Mouse (Mus musculus): ENCODE results near the gene Tmem223.

Gene Tmem223

DNA sequence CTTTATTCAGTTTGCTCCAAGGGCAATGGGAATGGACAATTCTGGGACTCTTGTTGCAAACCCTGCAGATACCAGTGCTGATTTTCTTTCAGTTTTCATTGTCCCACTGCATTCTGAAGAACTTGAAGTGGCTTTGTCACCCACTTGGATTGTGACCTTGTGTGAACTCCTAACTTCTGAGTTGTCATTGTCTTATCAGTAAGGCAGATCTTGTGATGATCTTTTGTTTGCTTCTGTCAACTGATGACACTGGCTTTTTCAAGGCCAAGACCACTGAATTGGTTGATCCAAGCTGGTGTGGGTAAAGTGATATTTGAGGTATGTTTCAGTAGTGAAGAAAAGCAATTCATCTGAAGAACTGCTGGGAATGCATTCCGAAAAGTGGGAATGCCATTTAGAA is 25.4 kb upstream of the Tmem223 start:
- no peak for DNase-seq (ENCODE audit: low spot score in 2 of 2)

DNA sequence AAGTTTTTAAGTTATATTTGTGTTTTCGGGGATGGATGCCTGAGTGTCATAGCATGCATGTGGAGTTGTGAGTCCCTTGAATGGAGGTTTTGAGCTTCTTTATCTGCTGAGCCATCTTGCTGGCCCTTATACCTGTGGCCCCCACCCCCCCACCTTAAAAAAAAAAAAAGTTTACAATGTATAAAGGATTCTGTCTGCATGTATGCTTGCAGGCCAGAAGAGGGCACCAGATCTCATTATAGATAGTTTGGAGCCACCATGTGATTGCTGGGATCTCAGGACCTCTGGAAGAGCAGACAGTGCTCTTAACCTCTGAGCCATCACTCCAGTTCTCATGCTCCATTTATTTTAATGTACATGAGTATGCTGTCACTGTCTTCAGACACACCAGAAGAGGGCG is 23.4 kb upstream of the Tmem223 start:
- DNase-seq (ENCODE audit: low spot score in 2 of 2): no peak

DNA sequence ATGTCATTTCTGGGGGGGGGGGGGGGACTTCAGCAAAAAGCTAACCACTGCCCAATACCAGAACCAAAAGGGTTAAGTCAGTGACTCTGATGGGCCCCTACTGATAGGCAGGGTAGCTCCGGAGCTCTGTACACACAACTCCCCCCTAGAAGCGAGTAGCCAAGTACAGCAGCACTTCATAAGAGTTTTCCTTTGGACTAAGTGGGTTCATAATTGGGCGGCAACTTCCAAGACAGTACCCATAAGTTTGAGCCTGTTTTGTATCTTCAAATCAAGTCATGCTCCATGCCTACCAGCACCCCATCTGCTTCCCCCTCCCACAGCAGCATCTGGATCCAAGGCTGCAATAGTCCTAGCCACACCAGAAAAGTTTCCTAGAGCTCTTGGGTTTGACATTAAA is 15.1 kb upstream of the Tmem223 start:
- no peak for DNase-seq (ENCODE audit: low spot score in 2 of 2)

DNA sequence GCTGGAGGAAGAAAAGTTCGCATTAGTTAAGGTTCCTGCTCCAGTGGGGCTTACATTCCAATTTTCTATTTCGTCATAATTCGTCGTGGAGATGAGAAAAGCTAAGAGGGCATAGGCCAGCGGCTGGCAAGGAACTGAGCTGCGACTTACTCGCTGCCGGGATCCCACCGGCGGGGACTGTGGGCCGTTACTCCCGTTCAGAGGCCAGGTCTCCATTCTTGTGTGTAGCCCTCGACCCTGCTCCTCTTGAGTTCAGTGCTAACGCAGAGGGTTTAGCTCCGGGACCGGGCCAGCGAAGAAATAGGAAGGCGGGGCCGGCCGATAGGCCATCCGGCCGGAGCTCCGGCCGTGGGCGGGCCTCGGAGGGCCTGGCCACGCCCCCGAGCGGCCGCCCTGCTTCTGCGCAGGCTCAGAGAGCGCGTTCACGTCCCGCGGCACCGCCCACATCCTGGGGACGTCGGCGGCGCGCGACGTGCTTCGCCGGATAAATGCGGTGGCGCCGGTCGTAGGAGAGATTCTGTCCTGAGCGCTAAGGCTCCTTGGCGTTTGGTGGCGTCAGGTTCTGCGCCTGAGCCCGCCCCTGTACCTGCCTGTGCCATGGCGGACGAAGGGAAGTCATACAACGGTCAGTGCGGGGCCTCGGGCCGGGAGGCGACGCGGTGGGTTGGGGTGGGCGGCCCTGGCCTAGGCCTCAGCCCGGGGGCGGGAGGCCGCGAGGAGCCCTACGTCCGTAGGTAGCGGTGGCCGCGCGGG is 14.0 kb upstream of the Tmem223 start, which contains the start of gene Nxf1:
Gene Nxf1 (plus strand): TSS at position 439 of the 753 bp plus-strand sequence.
- DNase-seq (ENCODE audit: low spot score in 2 of 2): peak; percentile 91 to 92

DNA sequence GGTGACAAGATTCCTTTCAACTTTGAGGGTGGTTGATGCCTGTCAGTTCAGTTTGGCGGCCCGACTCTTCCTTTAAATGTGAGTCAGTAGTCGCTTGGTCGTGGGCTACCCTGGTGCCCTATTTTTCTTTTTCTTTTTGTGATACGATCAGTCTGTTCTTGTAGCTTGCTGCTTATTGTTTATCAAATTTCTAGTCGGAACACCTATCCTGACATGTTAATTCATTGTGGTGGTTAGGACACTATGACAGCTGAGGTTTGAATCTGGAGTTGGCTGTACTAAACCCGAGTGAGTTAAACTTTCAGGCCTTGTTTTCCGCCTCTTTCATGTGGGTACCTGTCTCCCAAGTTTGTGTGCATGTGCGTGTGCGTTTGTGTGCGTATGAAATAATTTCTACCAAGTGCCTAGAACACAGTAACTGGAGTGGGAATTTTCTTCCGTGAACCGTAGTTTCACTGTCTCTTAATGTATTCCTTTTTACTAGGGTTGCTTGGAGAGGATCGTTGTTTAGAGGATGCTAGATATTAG is 13.3 kb upstream of the Tmem223 start:
- DNase-seq (ENCODE audit: low spot score in 2 of 2): no peak

DNA sequence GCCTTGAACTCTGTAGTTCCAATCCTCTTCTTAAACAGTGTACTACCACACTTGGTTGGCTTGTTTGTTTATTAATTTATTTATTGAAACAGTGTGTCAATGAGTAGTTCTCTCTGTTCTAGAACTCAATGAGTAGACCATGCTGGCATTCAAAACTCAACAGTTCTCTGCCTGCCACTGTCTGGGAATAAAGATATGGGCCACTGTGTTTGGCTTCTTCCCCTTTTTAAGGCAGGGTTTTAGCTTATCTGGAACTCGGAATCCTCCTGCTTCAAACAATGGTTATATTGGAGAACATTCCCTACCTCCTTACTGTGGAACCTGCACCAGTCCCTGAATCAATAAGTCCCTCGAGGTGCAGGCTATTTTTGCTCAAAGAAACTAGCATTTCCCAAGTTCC is 11.9 kb upstream of the Tmem223 start:
- no peak for DNase-seq (ENCODE audit: low spot score in 2 of 2)

DNA sequence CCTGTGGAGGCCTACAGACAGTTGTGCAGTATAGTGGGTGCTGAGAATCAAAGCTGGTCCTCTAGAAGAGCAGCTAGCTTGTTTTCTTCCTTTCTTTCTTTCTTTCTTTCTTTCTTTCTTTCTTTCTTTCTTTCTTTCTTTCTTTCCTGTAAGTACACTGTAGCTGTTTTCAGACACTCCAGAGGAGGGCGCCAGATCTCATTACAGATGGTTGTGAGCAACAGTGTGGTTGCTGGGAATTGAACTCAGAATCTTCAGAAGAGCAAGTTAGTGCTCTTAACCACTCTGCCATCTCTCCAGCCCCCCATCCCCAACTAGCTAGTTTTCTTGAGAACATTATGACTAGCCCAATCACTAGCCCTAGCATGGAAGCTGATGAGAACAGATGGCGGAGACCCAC is 10.0 kb upstream of the Tmem223 start:
- no peak for DNase-seq (ENCODE audit: low spot score in 2 of 2)

DNA sequence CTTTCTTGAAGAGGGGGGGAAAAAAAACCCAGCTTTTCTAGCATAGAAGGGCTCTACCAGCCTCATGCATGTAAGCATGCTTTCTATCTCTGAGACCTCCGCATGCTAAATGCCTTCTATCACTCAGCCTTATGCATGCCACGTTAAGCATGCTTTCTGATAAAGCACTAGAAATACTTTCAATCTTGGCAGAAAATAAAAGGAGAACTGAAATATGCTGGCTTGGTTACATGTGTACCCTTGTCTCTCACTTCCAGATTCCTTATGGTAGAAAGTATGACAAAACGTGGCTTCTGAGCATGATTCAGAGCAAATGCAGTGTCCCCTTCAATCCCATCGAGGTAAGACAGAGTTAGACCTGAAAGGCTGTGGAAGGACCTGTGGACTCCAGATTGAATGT is 7.5 kb upstream of the Tmem223 start:
- no peak for DNase-seq (ENCODE audit: low spot score in 2 of 2)

DNA sequence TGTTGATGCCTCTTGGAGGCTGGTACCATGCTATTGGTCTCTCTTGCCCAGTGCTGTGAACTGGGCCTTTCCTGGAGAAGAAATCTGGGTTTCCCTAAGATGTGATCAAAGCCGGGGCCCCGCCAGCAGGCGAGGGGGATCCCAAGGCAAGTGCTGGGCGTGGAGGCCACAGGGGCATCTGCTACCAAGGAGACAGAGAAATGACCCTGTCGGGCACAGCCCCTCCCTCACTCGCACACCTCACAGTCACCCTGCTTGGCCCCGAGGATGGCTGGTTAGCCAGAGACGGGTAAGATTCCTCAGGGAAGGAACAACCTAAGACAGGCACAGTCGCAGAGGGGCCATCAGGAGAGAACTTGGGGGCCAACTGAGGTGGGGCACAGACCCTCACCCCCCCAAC is 5.2 kb upstream of the Tmem223 start:
- no peak for DNase-seq (ENCODE audit: low spot score in 2 of 2)

DNA sequence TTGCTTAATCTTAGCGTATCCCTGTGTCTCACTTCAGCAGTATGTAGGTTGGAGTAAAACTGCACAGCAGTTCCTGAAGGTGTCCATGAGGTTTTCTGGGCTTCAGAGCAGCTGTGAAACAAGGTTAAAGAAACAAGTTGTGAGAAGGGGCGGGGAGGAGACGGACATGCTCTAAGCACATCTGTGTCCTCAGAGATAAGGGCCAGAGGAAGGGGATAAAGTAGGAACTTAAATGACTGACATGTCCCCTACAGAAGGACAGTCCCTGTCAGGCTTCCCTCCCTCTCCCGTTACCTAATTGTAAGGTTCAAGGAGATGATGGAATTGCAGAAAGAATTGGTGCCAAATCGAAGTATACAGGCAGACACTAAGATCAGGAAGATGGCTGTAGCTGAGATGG is 2.2 kb downstream of the Tmem223 start:
- DNase-seq (ENCODE audit: low spot score in 2 of 2): peak in 1 of 2 experiments; percentile 41

DNA sequence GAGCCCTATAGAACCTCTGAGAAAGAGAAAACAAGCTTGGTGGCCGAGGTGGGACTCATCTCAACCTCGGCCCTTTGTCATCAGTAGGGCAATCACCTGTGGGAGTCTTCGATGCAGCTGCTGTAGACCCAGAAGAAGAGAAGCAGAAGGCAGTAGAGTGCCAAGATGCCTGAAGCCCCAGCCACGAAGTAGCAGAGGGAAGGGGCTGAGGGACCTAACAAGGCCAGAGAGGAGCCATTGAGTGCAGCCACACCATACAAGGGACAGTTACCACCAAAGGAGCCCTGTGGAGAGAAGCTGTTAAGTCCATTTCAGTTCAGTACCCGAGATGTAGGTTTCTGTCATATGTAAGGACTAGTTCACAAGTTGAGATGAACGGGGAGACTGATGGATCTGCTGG is 2.6 kb downstream of the Tmem223 start:
- DNase-seq (ENCODE audit: low spot score in 2 of 2): no peak

DNA sequence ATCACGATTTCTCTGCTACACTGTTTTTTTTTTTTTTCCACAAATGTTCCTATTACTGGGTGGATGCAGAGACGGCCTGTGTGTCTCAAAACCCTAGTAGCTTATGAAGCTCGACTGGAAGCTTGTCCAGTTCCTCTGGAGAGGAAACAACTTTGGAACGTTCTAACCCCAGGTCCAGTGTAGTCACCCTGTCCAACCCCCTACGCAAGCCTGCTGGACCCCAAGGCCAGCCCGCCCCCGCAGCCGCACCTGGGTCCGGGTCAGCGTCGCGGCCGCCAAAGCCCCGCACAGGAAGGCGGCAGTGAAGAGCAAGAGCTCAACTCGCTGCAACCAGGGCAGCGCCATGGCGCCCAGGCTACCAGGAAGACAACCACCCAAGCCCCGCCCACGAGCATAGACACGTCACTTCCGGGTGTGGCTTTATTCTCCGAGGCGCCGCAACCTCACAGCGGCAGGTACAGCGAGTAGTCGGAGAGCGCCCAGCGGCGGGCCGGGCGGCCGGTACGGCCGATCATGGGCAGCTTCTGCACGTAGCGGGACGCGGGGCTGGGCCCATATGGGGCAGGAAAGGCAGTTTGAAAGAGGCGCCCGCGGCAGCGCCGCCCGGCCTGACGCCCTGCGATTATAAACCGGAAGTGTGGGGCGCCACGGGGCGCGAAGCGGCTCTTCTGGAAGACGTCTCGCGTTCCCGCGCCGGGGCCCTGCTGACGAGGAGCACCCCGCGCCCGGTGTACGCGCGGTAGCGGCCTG is 3.5 kb downstream of the Tmem223 start, which contains the start of gene Tmem179b:
Gene Tmem179b (minus strand): TSS at position 382 of the 750 bp plus-strand sequence.
- DNase-seq (ENCODE audit: low spot score in 2 of 2): peak; percentile 95 to 96

DNA sequence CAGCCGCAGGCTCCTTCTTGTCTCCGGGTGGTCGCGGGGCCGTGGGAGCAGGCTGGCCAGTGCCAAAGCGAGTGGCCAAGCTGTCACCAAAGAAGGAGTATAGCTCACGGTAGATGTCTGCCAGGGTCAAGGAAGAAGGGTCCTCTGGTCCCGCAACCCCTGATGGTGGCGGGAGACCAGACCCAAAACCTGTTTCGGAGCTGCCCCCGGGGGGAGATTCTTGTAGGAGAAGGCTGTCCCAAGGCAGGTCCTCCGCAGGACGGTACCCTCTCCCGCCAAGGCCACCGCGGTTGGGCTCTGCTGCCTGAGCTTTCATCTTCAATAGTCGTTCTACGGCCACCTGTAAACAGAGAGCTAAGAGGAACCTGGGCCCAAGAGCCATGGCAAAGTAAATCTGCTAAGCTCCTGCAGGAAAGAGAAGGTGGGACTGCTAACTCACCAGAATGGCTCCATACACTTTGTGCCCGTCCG is 4.2 kb downstream of the Tmem223 start:
- peak; percentile 22 to 37 for DNase-seq (ENCODE audit: low spot score in 2 of 2)

DNA sequence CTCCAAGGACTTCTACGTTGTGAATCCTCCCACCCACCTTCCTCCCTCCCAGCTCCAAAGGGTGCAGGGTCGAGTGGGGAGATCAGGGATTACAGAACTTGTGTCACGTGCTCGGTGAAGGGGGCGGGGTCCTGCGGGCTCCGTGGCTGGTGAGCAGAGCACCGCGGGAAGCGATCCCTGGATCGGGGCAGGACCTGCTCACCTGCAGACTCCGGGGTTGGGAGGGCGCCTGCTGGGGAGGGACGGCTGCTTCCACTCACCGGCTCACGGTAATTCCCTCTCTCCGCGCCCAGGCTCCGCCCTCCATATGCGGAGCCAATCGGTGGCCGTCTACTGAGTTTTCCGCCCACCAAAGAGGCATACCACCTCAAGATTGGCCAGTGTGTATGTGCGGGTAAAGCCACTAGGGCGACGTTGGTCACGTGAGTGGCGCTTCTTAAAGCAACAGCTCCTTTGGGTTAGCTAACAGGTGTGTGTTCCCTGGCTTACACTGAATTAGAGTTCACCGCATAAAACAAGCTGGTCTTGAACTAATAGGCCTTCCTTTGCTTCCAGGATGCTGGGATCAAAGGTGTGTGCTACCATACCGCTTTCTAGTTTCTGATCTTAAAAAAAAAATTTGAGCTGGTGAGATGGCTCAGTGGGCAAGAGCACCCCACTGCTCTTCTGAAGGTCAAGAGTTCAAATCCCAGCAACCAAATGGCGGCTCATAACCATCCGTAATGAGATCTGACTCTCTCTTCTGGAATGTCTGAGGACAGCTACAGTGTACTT is 15.4 kb downstream of the Tmem223 start, which contains the start of gene Taf6l:
Gene Taf6l (minus strand): TSS at position 410 of the 774 bp plus-strand sequence.
- peak; percentile 92 to 96 for DNase-seq (ENCODE audit: low spot score in 2 of 2)

DNA sequence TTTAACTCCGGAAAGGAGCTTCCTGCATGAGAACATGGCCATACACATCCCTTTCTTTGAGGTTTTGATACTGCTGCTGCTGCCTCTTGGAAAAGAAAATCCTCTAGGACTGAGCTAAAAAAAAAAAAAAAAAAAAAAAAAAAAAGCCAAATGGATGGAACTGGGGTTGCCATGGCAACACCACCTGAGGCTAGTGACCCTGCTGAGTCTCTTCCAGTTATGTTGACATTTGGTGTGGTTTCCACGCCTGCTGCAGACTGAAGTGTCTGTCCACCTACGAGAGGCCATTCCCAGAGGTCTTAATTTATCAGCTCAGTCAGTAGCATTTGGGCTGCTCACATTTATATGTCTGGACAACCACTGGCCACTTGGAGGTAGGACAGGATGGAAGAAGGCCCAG is 17.7 kb downstream of the Tmem223 start:
- DNase-seq (ENCODE audit: low spot score in 2 of 2): no peak

DNA sequence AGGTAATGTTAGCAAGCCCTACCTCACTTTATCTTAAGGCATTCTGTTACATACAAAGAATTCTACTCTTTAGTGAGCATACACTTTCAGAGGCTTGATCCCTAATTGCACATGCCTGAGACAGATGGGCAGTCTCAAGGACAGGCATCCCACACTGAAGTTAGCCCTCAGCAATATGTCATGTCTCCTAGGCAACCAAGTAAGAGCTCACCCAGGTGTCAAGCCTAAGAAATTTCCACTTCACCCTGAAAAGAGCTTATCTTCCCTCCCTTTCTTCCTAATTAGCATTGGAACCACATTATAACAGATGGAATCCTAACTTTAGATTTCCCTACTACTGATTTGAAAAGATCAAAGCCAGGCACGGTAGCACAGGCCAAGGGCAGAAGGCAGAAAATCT is 18.4 kb downstream of the Tmem223 start:
- DNase-seq (ENCODE audit: low spot score in 2 of 2): no peak

DNA sequence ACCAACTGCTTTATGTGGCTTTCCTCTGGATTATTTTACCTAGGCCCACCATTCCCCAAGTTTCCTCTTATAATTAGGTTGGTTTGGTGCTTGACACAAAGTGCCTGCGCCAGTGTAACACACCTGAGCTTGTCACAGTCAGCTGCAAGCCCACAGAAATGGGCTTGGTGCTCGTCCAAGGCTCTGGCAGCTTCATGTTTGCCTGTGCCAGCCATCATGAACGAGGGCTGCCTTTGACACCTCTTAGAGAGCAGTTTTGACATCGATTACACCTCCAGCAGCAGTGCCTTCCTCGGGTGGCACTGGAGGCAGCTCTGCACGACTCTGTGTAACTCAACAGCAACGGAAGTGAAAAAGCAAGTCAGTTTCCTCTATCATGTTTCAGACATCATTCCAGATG is 19.4 kb downstream of the Tmem223 start:
- no peak for DNase-seq (ENCODE audit: low spot score in 2 of 2)

DNA sequence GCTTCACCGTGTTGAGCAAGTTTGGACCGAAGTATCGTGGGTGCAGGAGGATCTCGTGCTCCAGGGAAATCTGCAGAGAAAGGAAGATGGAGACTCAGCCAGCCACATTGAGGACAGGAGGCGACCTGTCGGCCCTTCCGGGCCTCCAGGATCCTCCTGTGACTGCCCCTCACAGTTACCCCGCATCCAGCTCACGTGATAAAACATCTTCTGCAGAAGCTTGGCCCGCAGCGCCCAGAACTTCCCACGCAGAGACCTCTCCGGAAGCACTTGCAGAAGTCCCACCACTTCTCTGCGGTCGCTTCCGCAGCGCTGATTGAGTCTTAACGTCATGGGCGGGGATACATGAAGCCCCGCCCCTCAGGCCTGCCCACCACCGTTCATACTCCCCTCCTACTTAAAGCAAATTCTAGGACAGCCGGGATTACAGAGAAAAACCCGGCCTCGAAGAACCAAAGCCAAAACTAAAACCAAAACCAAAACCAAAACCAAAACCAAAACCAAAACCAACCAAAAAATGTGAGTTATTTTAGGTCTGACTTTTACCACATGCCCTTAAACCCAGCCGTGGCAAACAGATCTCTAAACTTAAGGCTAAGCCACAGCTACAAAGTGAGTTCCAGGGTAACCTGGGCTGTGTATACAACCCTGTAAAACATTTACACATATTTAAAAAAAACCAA is 27.6 kb downstream of the Tmem223 start, which contains the start of gene Polr2g:
Gene Polr2g (minus strand): TSS at position 314 of the 683 bp plus-strand sequence.
- DNase-seq (ENCODE audit: low spot score in 2 of 2): peak; percentile 88 to 91

DNA sequence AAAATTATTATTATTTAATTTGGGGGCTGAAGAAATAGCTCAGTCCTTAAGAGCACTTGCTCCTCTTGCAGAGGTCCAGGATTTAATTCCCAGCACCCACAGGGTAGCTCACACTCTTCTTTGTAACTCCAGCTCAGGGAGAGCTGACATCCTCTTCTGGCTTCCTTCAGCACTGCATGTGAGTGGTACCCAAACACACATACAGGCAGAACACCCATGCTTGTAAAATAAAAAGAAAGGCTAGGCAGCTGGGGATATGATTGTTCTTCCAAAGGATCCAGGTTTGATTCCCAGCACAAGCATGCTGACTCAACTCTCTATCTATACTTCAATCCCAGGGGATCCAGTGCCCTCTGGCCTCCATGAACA is 28.1 kb downstream of the Tmem223 start:
- no peak for DNase-seq (ENCODE audit: low spot score in 2 of 2)

DNA sequence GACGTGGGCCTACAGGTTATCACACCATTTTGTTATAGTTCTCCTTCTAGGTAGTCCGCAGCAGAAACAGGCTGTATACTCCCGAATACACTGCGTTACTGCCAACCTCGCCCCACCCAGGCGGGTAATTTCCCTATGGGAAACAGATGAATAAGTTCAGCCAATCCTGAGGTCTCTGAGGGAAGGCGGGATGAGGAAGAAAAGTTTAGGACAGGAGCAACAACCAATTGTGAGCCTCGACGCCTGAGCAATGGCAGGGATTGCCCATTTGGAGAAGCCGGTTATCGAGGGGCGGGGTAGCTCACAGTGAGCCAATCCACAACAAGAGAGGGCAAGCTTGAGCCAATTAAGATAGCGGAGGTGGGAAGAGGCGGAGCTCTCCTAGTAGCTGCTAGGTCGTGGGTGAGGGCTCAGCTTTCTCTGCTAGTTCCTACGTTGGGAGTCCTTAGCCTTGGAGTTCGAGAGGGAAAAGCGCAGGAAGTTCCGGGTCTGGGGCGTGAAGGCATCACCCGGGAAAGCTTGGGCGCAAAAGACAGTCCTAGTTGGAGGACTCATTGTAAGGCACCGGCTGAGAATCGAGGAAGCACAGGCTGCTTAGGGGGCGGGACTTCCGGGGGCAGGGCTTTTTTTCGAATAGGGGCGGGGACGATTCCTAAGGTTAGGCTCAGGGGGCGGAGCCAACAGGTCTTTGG is 31.5 kb downstream of the Tmem223 start, which contains the start of gene Zbtb3:
Gene Zbtb3 (plus strand): TSS at position 426 of the 692 bp plus-strand sequence.
- peak; percentile 96 to 98 for DNase-seq (ENCODE audit: low spot score in 2 of 2)
